Mouse (Mus musculus) lung, adult 2 months (tissue): Measurements from ENCODE around the gene C2cd4c.

Experiments used
- CTCF ChIP-seq: fragments of 200-500 bp; IDR thresholded peaks from 2 replicates; pipeline ENCODE4 v1.5.1; 2011; ENCODE audit warnings: mild to moderate bottlenecking, low read length, control low read depth; ENCODE audit not compliant: insufficient read depth
- POLR2A ChIP-seq: fragments of 200-500 bp; IDR thresholded peaks from 2 replicates; pipeline ENCODE4 v1.6.1; 2011; ENCODE audit warnings: low read depth, mild to moderate bottlenecking, control low read depth, low read length, borderline replicate concordance; ENCODE audit errors: extremely low read depth

- TF ChIP-seq CTCF: no peak
- TF ChIP-seq POLR2A: no peak
Measured at GRCm38 (mm10) chr10:79577376-79577775, 36.4 kb downstream of the C2cd4c start.
